Mouse (Mus musculus): Measurements from ENCODE around the gene Hspa1a. TPM values are rescaled to one million over a fixed set of nuclear protein-coding genes. Genes with fewer than 3 reads are reported as not detected.

Hspa1a gene
- total RNA-seq, 2 experiments from 2014 or later = 16.6 to 99.8 TPM

Other genes with a start within 250 kb of the Hspa1a start
- 10 to 100 TPM in 1 of 2 experiments, 1 to 10 TPM in 1; 4.3 to 11.7 TPM for gene C4b, start 228.3 kb downstream of the Hspa1a start, total RNA-seq (2021)
- gene Cyp21a1, start 167.6 kb downstream of the Hspa1a start, total RNA-seq (2021) = under 1 TPM in 1 of 2 experiments, not detected in 1; 0.21 TPM
- gene Stk19, start 135.2 kb downstream of the Hspa1a start, total RNA-seq (2021) = 1 to 10 TPM; 6.6 to 7.6 TPM
- 1 to 10 TPM; 8.3 to 8.8 TPM for gene Dxo, start 135.1 kb downstream of the Hspa1a start, total RNA-seq (2021)
- gene Skiv2l, start 121.9 kb downstream of the Hspa1a start, total RNA-seq (2021) = 10 to 100 TPM; 20.8 to 21.3 TPM
- gene Nelfe, start 121.8 kb downstream of the Hspa1a start, total RNA-seq (2021) = 10 to 100 TPM in 1 of 2 experiments, 1 to 10 TPM in 1; 9.0 to 12.0 TPM
- gene Cfb, start 109.6 kb downstream of the Hspa1a start, total RNA-seq (2021) = 1 to 10 TPM; 2.9 to 6.9 TPM
- 1 to 10 TPM; 5.9 to 6.9 TPM for gene Zbtb12, start 92.7 kb downstream of the Hspa1a start, total RNA-seq (2021)
- gene Gm20547, start 90.1 kb downstream of the Hspa1a start, total RNA-seq (2021) = not detected
- 1 to 10 TPM; 1.5 to 1.6 TPM for gene C2, start 73.9 kb downstream of the Hspa1a start, total RNA-seq (2021)
- gene Ehmt2, start 73.7 kb downstream of the Hspa1a start, total RNA-seq (2021) = 10 to 100 TPM; 26.7 to 29.5 TPM
- not detected for gene Slc44a4, start 57.7 kb downstream of the Hspa1a start, total RNA-seq (2021)
- gene Neu1, start 40.9 kb downstream of the Hspa1a start, total RNA-seq (2021) = 10 to 100 TPM in 1 of 2 experiments, 1 to 10 TPM in 1; 9.1 to 10.2 TPM
- gene Hspa1b, start 12.9 kb downstream of the Hspa1a start, total RNA-seq (2021) = 10 to 100 TPM; 11.4 to 94.8 TPM
- not detected for gene Gm20481, start 2.2 kb downstream of the Hspa1a start, total RNA-seq (2021)
- 10 to 100 TPM; 31.8 to 33.6 TPM for gene Hspa1l, start 547 bp upstream of the Hspa1a start, total RNA-seq (2021)
- 10 to 100 TPM; 14.0 to 17.1 TPM for gene Lsm2, start 9.7 kb upstream of the Hspa1a start, total RNA-seq (2021)
- gene Vars, start 28.8 kb upstream of the Hspa1a start, total RNA-seq (2021) = 10 to 100 TPM; 38.2 TPM
- gene Vwa7, start 44.4 kb upstream of the Hspa1a start, total RNA-seq (2021) = 10 to 100 TPM; 13.2 to 16.8 TPM
- not detected for gene Sapcd1, start 55.9 kb upstream of the Hspa1a start, total RNA-seq (2021)
- gene Msh5, start 74.6 kb upstream of the Hspa1a start, total RNA-seq (2021) = under 1 TPM in 1 of 2 experiments, not detected in 1; 0.28 TPM
- gene Clic1, start 77.8 kb upstream of the Hspa1a start, total RNA-seq (2021) = 10 to 100 TPM in 1 of 2 experiments, 1 to 10 TPM in 1; 7.5 to 11.6 TPM
- 1 to 10 TPM; 4.5 to 8.7 TPM for gene Ddah2, start 86.9 kb upstream of the Hspa1a start, total RNA-seq (2021)
- gene Ly6g6c, start 93.2 kb upstream of the Hspa1a start, total RNA-seq (2021) = not detected
- gene Mpig6b, start 94.0 kb upstream of the Hspa1a start, total RNA-seq (2021) = not detected
- gene Ly6g6e, start 104.7 kb upstream of the Hspa1a start, total RNA-seq (2021) = not detected
- gene Ly6g6d, start 105.9 kb upstream of the Hspa1a start, total RNA-seq (2021) = 1 to 10 TPM in 1 of 2 experiments, not detected in 1; 3.0 TPM
- not detected for gene Ly6g6f, start 113.5 kb upstream of the Hspa1a start, total RNA-seq (2021)
- 10 to 100 TPM; 85.3 to 87.7 TPM for gene Abhd16a, start 117.1 kb upstream of the Hspa1a start, total RNA-seq (2021)
- not detected for gene Ly6g5c, start 136.1 kb upstream of the Hspa1a start, total RNA-seq (2021)
- not detected for gene Ly6g5b, start 143.3 kb upstream of the Hspa1a start, total RNA-seq (2021)
- 1 to 10 TPM; 8.7 to 9.0 TPM for gene Gpank1, start 149.3 kb upstream of the Hspa1a start, total RNA-seq (2021)
- 100 to 1,000 TPM; 176 to 183 TPM for gene Csnk2b, start 149.9 kb upstream of the Hspa1a start, total RNA-seq (2021)
- 10 to 100 TPM; 12.6 to 16.6 TPM for gene D17H6S53E, start 154.2 kb upstream of the Hspa1a start, total RNA-seq (2021)
- not detected for gene Apom, start 159.9 kb upstream of the Hspa1a start, total RNA-seq (2021)
- gene Bag6, start 163.0 kb upstream of the Hspa1a start, total RNA-seq (2021) = 100 to 1,000 TPM; 233 to 265 TPM
- 100 to 1,000 TPM; 102 to 111 TPM for gene Prrc2a, start 192.7 kb upstream of the Hspa1a start, total RNA-seq (2021)
- gene Aif1, start 203.9 kb upstream of the Hspa1a start, total RNA-seq (2021) = 1 to 10 TPM in 1 of 2 experiments, under 1 TPM in 1; 0.84 to 1.1 TPM
- gene Lst1, start 216.3 kb upstream of the Hspa1a start, total RNA-seq (2021) = 1 to 10 TPM in 1 of 2 experiments, not detected in 1; 1.1 TPM
- under 1 TPM in 1 of 2 experiments, not detected in 1; 0.38 TPM for gene Ltb, start 222.3 kb upstream of the Hspa1a start, total RNA-seq (2021)
- not detected for gene Tnf, start 229.9 kb upstream of the Hspa1a start, total RNA-seq (2021)
- gene Lta, start 233.2 kb upstream of the Hspa1a start, total RNA-seq (2021) = under 1 TPM; 0.43 to 0.48 TPM
- not detected for gene Gm16181, start 248.7 kb upstream of the Hspa1a start, total RNA-seq (2021)